Mouse (Mus musculus): Measurements from ENCODE around the gene Oser1. TPM values are rescaled to one million over a fixed set of nuclear protein-coding genes. Genes with fewer than 3 reads are reported as not detected.

Gene Oser1
- polyA plus RNA-seq, 1 experiment from 2014 or later: 87.3 TPM

GRCm38 (mm10) chr2:163439488-163439887 lies 15.0 kb upstream of the Oser1 start:
- WGBS: 60% methylated on average over 1 of the region's 1 CpGs
- Histone ChIP-seq H3K9ac (no peak overlapping the region), H3K4me2 (replicated peaks) (peak overlapping the region; percentile 52; the same call in 1 of the 2 replicates), H3K36me3 (no peaks in the 10 kb centered on the region), H3K9me3 (no peaks in the 10 kb centered on the region), H3K4me1 (peaks cover 9% of the 10 kb centered on the region; the same call in 1 of the 2 replicates), H3K27me3 (peaks cover 21% of the 10 kb centered on the region), H3K4me3 (no peak overlapping the region), H3K27ac (no peak overlapping the region)
- ATAC-seq (ENCODE audit: insufficient number of reproducible peaks, insufficient read depth, low FRiP score, low TSS enrichment): no peak

- no peak; the same call in 1 of the 2 replicates for ATAC-seq (ENCODE audit: insufficient number of reproducible peaks, insufficient read depth, low FRiP score, low TSS enrichment)
- H3K27ac ChIP-seq: no peak overlapping the region
- peak overlapping the region; percentile 52 for H3K4me2 ChIP-seq (replicated peaks)
- H3K4me1 ChIP-seq: peaks cover 9% of the 10 kb centered on the region; the same call in 1 of the 2 replicates
- H3K36me3 ChIP-seq: no peaks in the 10 kb centered on the region
- no peak overlapping the region; the same call in 1 of the 2 replicates for H3K9ac ChIP-seq
- H3K4me3 ChIP-seq: peak overlapping the region; percentile 35
- 1% methylated on average over 30 of the region's 30 CpGs for WGBS
- H3K27me3 ChIP-seq: peaks cover 21% of the 10 kb centered on the region
- no peaks in the 10 kb centered on the region for H3K9me3 ChIP-seq
Observed at GRCm38 (mm10) chr2:163438619-163439451, 14.3 kb upstream of the Oser1 start.

- no peak within 1 kb of the TSS for H3K27ac ChIP-seq
- no peak within 1 kb of the TSS; the same call in 1 of the 2 replicates for H3K9ac ChIP-seq
- H3K27me3 ChIP-seq: peaks cover 21% of the 10 kb centered on the region
- ATAC-seq (ENCODE audit: insufficient number of reproducible peaks, insufficient read depth, low FRiP score, low TSS enrichment): no peak
- peak within 1 kb of the TSS; percentile 52 for H3K4me2 ChIP-seq (replicated peaks)
- peaks cover 9% of the 10 kb centered on the region; the same call in 1 of the 2 replicates for H3K4me1 ChIP-seq
- WGBS: 1% methylated on average over 17 of the region's 18 CpGs
- H3K36me3 ChIP-seq: no peaks in the 10 kb centered on the region
- no peaks in the 10 kb centered on the region for H3K9me3 ChIP-seq
- H3K4me3 ChIP-seq: peak within 1 kb of the TSS; percentile 35
Observed at GRCm38 (mm10) chr2:163438246-163438618, 13.7 kb upstream of the Oser1 start, which contains the start of gene Gdap1l1. Gdap1l1 (plus strand) TSS chr2:163438476.

- Histone ChIP-seq H3K9me3 (no peaks in the 10 kb centered on the region), H3K4me2 (replicated peaks) (peak overlapping the region; percentile 52; the same call in 1 of the 2 replicates), H3K9ac (no peak overlapping the region), H3K36me3 (no peaks in the 10 kb centered on the region), H3K27ac (no peak overlapping the region), H3K27me3 (peaks cover 21% of the 10 kb centered on the region), H3K4me3 (peak overlapping the region; percentile 35; the same call in 1 of the 2 replicates), H3K4me1 (peaks cover 9% of the 10 kb centered on the region; the same call in 1 of the 2 replicates)
- ATAC-seq (ENCODE audit: insufficient number of reproducible peaks, insufficient read depth, low FRiP score, low TSS enrichment): no peak
- WGBS: 45% methylated on average over 4 of the region's 4 CpGs
Observed at GRCm38 (mm10) chr2:163437800-163438199, 13.3 kb upstream of the Oser1 start.

GRCm38 (mm10) chr2:163433971-163434370 lies 9.5 kb upstream of the Oser1 start:
- Histone ChIP-seq H3K9ac (no peak overlapping the region), H3K4me2 (replicated peaks) (no peak overlapping the region), H3K27me3 (peaks cover 15% of the 10 kb centered on the region), H3K36me3 (no peaks in the 10 kb centered on the region), H3K9me3 (no peaks in the 10 kb centered on the region), H3K4me3 (no peak overlapping the region), H3K4me1 (peaks cover 9% of the 10 kb centered on the region; the same call in 1 of the 2 replicates), H3K27ac (no peak overlapping the region)
- ATAC-seq (ENCODE audit: insufficient number of reproducible peaks, insufficient read depth, low FRiP score, low TSS enrichment): no peak
- WGBS: 19% methylated on average over 4 of the region's 4 CpGs

GRCm38 (mm10) chr2:163431289-163431688 lies 6.8 kb upstream of the Oser1 start:
- 85% methylated on average over 9 of the region's 9 CpGs for WGBS
- Histone ChIP-seq H3K4me2 (replicated peaks) (no peak overlapping the region), H3K36me3 (no peaks in the 10 kb centered on the region), H3K4me3 (no peak overlapping the region), H3K9ac (no peak overlapping the region), H3K27ac (no peak overlapping the region), H3K27me3 (no peaks in the 10 kb centered on the region), H3K4me1 (no peaks in the 10 kb centered on the region), H3K9me3 (no peaks in the 10 kb centered on the region)
- ATAC-seq (ENCODE audit: insufficient number of reproducible peaks, insufficient read depth, low FRiP score, low TSS enrichment): no peak

GRCm38 (mm10) chr2:163428346-163429011 lies 4.0 kb upstream of the Oser1 start:
- 55% methylated on average over 4 of the region's 4 CpGs for WGBS
- Histone ChIP-seq H3K27ac (no peak overlapping the region), H3K4me3 (no peak overlapping the region), H3K27me3 (no peaks in the 10 kb centered on the region), H3K36me3 (no peaks in the 10 kb centered on the region), H3K9ac (no peak overlapping the region), H3K4me1 (no peaks in the 10 kb centered on the region), H3K4me2 (replicated peaks) (no peak overlapping the region), H3K9me3 (no peaks in the 10 kb centered on the region)
- ATAC-seq (ENCODE audit: insufficient number of reproducible peaks, insufficient read depth, low FRiP score, low TSS enrichment): no peak

GRCm38 (mm10) chr2:163422895-163423660 lies 1.4 kb downstream of the Oser1 start:
- Histone ChIP-seq H3K36me3 (peaks cover 5% of the 10 kb centered on the region; the same call in 1 of the 2 replicates), H3K4me3 (no peak overlapping the region), H3K4me1 (peaks cover 12% of the 10 kb centered on the region), H3K27ac (no peak overlapping the region), H3K9ac (no peak overlapping the region), H3K27me3 (no peaks in the 10 kb centered on the region), H3K9me3 (no peaks in the 10 kb centered on the region), H3K4me2 (replicated peaks) (no peak overlapping the region)
- 78% methylated on average over 9 of the region's 9 CpGs for WGBS
- no peak for ATAC-seq (ENCODE audit: insufficient number of reproducible peaks, insufficient read depth, low FRiP score, low TSS enrichment)

- Histone ChIP-seq H3K27ac (no peak overlapping the region), H3K36me3 (peaks cover 5% of the 10 kb centered on the region; the same call in 1 of the 2 replicates), H3K9ac (peak overlapping the region; percentile 74), H3K4me2 (replicated peaks) (peak overlapping the region; percentile 73), H3K4me1 (peaks cover 20% of the 10 kb centered on the region), H3K4me3 (peak overlapping the region; percentile 99), H3K9me3 (no peaks in the 10 kb centered on the region), H3K27me3 (no peaks in the 10 kb centered on the region)
- no peak for ATAC-seq (ENCODE audit: insufficient number of reproducible peaks, insufficient read depth, low FRiP score, low TSS enrichment)
- 31% methylated on average over 10 of the region's 10 CpGs for WGBS
Observed at GRCm38 (mm10) chr2:163420366-163420886, 4.1 kb downstream of the Oser1 start.

GRCm38 (mm10) chr2:163419346-163420045 lies 5.0 kb downstream of the Oser1 start:
- H3K9me3 ChIP-seq: no peaks in the 10 kb centered on the region
- peak overlapping the region; percentile 85 for H3K4me2 ChIP-seq (replicated peaks)
- peaks cover 20% of the 10 kb centered on the region for H3K4me1 ChIP-seq
- peak overlapping the region; percentile 99 for H3K4me3 ChIP-seq
- under 1% methylated on average over 71 of the region's 71 CpGs for WGBS
- peak; percentile 99 for ATAC-seq (ENCODE audit: insufficient number of reproducible peaks, insufficient read depth, low FRiP score, low TSS enrichment)
- H3K36me3 ChIP-seq: peaks cover 8% of the 10 kb centered on the region
- H3K9ac ChIP-seq: peak overlapping the region; percentile 88
- H3K27me3 ChIP-seq: no peaks in the 10 kb centered on the region
- H3K27ac ChIP-seq: peak overlapping the region; percentile 80

All from embryonic facial prominence, embryonic 12.5 days (tissue).